Mouse (Mus musculus) thymus, postnatal 10 days (tissue): ENCODE results near the gene Acp4.
"Not testable (repeated sequence)": the region's sequence is repeated elsewhere in the genome, so short reads cannot be mapped to it uniquely, and the experiment has no call there.

Experiments
- DNase-seq, 2 experiments: peaks; one replicate each; pipeline ENCODE4 v3.0.0; 2021; ENCODE audit warnings: low spot score in 2 of 2

Gene Acp4

DNA sequence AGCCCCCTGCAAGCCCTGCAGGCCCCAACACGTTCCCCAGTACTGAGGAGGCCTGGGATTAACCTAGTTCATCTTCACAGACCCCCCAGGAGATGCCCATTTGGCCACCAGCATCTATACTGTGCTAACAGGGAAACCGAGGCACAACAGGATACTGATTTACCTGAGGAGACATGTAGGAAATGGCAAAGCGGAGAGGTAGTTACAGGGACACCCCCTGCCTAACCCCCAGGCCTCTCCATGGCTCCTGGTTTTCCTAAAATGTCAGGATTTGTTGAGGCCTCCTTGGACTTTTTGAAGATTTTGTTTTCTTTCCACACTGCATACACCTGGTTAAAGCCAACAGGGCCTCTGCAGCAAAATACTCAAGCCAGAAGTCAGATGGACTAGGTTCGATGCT is at the start of gene Acp4:
TSS of gene Acp4 (minus strand) at position 101 of the 400 bp plus-strand sequence.
- DNase-seq: no peak

DNA sequence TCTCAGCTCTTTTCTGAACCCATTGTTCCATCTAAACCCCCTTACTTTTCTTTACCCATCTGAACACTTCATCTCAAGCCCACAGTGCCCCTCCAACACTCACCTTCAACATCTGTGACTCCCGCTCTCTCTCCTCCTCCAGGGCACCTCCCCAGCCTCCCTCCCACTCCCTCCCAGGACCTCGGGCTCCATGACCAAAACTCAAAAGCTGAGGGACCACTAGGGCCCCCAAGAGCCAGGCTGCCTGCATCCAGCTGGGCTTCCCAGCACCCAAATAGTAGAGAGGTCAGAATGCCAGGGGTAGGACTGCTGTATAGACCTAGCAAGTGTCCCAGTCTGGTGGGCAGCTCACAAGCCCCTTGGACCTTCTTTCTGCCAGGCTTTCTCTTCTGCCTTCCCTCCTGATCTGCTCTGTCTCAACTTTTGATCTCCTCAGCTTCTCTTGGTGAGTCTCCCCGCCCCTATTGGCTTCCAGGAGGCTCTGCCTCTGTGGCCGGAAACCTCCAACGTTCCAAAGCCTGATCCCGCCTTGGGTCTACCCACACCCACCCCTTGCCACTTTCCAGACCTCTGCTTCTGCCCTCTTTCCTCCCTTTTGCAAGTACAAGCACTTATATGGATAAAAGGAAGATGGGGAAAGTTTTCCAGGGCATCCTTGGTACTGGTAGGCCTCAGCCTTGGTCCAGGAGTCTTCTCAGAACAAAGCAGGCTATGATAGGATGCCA is 49.5 kb upstream of the Acp4 start, which contains the start of gene Clec11a:
TSS of gene Clec11a (minus strand) at position 387 of the 725 bp plus-strand sequence.
- DNase-seq: no peak

DNA sequence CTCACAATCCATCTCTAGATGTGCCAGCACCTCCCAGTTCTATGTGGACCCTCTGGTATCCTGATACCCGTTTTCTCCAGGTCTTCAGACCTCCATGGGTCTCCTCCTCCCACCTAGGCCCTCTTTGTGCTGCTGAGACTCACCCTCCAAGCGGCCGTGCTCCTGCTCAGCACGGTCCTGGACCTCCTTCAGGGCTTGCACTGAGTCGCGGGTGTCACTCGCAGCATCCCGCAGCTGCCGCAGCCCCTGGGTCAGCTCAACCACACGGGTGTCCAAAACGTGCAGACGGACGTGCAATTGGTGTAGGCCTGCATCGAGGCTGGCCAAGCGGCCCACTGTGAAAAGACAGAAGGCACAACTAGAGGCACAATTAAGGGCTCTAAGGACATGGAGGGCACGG is 48.5 kb upstream of the Acp4 start:
- no peak for DNase-seq

DNA sequence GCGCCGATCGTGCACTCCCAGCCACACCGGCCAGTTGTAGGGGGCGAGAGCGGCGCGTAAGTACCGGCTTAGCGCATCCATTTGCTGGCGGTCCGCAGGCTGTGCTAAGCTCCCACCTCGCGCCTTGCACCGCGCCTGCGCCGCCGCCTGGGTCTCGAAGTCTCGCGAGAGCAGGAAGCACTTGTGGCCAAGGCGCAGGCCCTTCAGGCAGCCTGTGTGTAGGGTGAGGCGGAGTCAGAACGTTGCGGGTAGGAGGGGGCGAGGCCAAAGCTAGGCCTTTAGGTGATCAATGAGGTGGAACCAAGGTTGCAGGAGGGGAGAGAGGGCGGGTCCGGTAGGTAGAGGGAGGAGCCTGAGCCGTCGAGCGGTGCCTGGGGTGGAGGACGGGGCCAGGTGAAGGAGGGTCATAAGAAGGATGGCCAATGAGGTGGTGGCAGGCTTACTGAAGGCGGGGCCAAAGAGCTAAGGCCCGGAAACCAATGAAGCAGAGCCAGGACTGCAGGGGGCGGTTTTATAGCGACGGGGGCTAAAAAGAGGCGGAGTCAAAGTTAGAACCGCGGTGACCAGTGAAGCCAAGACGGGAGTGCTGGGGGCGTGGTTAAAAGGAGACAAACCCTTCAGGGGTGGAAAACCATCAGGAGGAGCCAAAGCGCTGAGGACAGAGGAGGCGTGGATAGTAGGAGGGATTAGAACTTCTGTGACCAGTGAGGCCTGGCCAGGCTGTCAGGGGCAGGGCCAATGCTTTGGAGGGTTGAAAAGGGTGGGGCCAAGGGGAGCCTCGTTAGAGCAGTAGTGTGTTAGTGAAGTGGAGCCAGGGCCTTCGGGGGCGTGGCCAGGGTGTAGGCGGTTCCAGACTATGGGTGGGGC is 47.8 kb upstream of the Acp4 start:
- DNase-seq: peak; percentile 93 to 94

DNA sequence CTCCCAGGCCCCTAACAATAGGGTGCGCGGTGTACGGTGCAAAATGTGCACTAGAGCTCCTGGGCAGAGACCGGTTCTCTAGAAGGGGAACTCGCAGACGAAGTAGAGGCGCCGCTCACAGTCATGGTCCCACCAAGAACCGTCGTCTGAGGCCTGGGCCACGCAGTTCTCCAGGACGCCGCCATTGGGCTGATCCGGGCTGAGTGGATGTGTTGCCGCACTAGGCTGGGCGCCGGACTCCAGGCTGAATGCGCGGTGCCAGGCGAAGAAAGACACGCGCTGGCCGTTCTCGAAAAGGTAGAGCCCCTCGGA is 47.2 kb upstream of the Acp4 start:
- no peak for DNase-seq

DNA sequence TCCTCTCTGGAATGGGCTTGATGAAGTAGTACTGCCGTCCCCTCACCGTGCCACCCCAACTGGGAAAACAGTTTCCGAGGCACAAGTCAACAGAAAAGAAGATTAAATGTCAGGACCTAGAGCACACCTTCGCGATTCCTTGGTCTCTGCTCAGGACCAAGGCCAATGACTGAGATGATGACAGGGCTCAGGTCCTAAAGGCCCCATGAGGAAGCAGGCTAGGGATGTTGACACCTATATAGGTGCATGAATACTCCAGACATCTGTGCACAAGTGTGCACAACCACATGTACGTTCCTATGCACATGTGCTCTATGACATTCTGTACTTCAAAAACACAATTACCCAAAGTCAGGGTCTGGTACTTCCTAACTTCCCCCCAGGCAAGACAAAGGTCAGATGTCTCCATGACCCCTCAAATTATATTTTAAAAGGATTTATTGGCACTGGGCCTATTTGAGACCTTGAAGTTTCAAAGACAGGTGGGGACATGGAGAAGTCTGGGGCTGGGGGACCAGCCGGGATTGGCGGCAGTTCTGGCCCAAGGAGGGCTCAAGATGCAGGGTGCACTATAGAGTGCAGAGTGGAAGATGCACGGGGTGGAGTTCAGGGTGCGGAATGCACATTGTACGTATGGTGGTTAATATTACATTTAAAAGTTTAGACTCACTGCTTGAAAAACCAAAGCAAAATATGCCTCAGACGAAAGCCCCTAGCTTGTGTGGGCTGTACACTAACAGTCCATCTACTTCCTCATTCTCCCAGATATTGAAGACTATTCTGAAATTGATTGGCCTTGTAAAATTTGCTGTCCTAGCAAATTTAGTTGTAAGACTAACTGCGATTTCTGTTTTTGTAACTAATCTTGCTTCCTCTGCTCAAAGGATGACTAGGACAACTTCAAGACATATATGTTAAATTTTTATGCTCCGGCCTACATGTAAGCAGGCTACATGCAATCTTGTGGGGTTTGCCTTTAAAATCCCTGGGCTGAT is 46.5 kb upstream of the Acp4 start:
- DNase-seq: no peak

DNA sequence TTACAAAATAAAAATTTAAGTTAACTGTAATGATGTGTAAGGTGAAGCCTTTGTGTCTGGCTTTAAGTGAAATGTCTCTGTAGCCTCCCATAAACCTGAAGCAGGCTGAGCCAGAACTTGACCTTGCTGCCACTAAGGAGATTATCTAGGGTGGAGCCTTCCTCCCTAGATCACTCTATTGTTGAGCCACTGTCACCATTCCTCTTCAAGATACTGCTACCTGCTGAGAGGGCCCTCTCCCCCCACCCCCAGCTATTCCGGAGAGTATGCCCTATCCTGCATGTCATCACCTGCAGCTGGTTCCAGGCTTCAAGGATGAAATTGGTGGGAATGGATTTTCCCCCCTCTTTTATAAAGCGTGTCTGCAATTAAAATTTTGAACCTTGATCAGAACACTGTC is 40.3 kb upstream of the Acp4 start:
- DNase-seq: not testable (repeated sequence)

DNA sequence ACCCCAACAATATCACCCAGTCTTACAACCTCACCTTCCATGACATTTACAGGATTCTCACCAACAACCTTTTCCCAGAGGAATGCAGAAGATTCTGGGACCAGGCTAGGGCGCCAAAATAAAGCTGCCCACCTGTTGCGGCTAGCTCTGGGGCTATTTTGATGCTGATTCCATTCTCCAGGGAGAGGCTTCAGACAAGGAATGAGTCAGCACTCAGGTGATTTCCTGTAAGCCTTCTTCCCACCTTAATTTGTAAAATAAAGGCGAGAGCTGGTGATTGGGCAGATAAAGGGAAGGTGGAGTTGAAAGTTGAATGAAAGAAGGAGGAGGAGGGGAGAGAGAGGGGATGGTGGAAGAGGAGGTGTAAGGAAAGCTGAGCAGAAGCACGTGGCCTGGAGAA is 34.2 kb upstream of the Acp4 start:
- no peak for DNase-seq

DNA sequence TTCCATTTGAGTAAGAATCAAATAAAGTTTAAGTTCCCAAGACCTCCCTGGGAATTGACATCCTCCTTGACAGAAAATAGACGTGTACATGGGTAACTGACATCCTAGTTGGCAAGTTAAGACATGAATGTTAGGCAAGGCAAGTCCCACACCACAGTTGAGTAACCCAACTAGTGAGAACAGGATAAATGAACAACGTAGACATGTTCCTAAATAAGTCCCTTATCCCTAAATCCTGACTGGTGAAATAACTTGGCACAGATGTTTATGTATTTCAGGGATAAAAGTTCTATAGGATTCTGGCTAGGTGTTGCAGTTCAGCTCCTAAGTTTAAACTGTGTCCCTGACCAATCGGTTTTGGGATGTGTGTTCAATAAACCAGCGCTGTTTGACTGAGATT is 33.8 kb upstream of the Acp4 start:
- no peak for DNase-seq

DNA sequence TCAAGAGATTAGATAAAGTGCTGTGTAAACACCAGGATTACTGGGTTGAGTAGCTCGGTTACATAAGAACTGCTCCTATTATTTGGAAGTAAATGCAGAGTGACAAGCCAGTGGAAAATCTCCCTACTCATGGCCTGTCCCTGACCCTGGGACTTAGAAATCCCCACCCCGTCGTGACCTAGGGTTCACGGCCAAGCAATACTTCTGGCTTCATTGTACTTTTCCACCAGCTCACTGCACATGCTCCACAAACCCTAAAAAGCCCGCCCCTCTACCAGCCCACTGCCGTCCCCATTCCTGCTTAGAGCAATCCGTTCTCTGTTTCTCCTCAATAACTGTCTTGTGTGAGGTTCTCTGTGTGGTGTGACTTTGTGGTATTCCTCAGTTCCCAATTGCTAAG is 30.6 kb upstream of the Acp4 start:
- DNase-seq: no peak

DNA sequence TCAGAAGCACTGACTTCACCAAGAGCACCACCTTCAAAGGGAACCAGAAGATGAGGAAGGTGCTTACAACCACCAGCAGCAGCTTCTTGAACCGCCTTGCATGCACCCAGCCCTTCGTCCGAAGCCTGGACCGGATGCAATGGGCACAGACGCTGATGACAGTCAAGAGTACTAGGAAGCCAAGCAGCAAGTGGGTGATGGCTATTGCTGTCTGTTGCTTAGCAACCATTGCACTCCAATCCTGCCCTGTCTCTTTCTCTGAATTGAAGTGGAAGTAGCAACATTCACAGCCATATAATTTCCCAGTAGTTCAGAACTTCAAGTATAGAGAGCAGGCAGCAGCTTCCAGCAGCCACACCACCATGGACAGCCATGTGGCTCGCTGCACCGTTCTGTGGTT is 24.4 kb upstream of the Acp4 start:
- no peak for DNase-seq

DNA sequence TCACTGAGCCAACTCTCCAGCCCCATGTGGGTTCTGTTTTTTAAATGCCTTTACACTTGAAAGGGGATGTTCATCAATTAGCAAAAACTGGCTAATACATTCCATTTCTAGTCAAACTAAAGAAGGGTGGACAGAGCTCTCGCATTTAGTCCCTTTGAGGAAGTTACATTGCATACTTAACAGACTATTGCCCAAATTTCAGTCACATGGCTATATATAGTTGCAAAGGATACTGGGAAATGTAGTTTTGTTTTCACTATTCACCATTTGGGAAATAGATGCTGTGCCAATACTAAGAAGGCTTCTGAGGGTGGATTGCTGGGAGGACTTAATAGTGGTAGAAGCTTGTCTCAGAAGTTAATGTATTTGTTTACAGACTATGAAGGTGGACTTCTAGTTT is 23.8 kb upstream of the Acp4 start:
- DNase-seq: no peak

DNA sequence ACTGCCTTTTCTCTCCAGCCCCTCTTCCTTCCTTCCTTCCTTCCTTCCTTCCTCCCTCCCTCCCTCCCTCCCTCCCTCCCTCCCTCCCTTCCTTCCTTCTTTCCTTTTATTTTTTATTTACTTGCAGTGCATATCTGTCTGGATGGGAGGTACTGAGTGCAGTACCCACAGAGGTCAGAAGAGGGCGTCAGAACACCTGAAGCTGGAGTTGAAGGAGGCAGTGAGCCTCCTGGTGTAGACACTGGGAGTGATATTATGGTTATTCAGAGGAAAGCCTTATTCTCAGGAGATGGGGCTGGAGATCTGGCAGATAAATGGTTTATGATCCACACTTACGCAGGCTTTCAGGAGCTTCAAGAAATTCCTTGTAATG is 20.1 kb upstream of the Acp4 start:
- no peak for DNase-seq

DNA sequence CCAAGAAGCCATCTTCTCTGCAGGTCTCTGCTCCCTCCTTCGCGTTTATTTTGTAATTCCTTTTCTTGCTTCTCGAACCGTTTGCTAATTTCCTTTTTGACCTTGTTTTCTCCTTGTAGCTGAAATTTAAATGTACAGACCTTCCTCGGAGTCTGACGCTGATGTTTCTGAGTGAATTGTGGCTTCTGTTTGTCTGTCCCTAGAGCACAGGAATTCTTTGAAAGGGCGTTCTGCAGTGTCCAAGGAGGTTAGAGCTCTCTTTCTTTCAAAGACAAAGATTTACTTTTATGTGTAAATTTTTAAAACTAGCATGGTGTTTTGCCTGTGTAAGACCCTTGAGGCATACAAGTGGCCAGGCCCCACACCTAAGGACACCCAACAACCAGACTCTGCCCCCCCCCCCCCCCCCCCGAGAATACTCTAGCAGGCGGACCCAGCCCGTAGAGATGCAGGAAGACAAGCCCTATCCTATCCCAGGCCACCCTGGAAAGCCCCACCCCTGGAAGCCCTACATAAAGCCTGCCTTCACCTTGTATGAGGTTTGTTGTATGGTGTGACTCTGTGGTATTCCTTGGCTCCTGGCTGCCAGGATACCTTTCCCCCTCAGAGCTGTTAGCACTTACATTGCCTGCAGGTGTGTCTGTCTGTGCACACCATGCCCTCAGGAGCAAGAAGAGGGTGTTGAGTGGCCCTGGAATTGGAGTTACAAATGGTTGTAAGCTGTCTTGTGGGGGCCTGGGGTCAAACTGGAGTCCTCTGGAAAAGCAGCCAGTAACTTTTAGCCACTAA is 19.5 kb upstream of the Acp4 start:
- no peak for DNase-seq

DNA sequence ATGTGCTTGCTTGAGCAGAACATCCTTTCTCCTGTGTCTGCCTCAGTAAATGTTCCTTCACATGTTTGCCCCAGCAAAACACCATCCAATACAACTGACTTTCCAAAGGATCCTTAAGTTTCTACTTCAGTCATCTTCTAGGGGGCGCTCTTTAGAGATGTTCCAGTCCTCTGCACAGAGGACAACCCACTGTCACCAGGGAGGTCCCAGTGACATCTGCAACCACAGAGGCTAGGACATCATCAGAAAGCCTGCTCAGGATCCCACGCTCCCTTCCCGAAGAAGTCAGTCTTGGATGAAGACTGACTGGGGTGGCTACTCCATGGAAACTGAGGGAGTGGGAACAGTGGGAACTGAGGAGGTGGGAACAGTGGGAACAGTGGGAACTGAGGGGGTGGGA is 18.4 kb upstream of the Acp4 start:
- DNase-seq: no peak

DNA sequence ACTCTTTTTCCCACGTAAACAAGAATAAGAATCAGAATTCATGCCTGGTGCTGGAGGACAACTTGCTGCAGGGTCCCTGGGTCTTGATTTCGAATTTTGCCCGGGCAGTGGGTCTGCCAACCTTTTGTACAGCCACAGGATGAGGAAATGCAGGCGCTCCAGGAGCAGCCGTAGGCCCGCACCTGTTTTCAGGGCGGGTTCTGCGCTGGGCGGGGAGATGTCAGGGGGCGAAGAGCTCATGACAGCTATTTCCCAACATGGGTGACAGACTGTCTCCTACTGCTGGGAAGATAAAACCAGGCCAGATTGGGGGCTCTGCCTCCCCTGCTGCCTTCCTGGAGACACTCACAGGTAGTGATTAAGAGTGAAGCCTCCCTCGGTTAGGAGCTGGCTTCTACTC is 16.9 kb upstream of the Acp4 start:
- no peak for DNase-seq

DNA sequence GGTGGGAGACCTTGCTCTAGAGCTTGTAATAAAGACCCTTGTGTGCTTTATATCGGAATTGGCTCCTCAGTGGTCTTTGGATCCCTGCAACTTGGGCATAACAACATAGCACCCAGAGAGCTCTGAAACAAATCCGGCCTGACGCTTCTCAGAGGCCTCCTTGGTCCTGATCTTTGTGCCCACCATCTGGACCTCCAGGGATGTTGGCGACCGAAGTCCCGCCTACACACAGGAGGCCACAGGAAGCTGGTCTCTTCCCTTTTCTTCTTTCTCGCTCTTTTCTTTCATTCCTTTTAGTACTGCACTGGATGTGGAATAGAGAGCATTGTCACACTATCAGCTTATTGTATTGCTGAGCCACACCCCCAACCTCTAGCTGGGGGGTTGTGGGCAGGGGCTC is 16.3 kb upstream of the Acp4 start:
- no peak for DNase-seq

DNA sequence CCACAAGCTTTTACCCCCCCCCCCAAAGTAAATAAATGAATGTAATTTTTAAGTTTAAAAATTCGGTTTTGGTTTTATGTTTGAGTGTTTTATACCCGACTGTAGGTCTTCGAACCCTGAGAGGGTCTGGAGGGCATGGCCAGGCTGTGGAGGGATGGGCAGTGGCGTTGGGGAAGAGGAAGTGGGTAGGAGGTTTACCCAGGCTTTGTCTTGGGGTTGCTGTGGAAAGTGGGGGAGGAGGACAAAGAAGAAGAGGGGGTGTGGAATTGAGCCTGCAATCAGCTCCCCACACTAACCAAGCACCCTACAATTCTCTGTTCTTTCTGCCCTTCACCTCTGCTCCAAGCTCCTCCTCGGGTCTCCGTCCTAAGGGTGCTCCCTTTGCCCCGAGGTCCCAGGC is 15.4 kb upstream of the Acp4 start:
- no peak for DNase-seq

DNA sequence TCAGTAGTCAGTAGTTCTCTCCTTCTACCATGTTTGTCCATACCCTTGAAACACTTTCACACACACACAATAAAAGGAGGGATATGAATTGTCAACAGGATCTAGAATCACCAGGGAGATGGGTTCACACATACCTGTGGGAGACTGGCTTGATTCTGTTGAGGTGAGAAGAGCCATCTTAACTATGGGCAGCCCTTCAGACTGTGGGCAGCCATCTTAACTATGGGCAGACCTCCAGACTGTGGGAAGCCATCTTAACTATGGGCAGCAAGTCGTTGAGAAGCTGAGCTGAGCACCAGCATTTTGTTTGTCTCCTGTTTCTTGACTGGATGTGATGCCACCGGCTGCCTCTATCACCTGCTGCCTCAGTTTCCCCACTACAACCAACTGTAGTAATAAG is 14.1 kb upstream of the Acp4 start:
- no peak for DNase-seq

DNA sequence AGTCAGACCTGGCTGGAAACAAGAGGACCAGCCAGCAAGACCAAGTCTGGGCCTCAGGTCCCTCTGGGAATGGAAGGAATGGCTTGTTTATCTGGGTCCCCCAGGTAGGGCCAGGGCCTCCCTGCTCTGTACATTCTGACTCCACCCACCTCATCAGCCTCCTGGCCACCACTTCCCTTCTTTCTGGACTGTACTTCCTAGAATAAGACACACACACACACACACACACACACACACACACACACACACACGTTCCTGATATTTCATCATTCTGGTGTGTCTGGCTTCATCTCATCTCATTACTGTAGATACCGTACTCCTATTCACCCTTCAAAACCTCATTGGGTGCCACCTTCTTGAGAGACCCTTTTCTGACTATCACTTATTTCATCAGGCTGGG is 12.2 kb upstream of the Acp4 start:
- no peak for DNase-seq

DNA sequence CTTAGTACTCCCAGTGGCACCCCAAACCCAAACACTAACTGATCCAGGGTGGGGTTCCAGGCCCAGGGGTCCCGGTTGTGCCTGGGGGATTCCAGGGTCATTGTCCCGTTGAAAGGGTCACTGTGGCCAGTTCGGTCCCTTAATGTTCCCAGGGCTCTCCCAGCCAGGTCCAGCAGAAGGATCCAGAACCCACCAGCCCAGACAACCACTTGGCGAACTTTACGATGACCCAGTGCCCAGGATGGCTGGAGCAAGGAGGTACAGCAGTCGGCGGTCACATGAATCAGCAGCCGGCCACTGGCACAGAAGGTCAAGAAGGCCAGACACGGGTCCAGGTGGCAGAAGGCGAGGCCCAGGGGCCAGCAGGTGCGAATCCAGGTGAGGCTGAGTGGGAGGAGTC is 10.9 kb upstream of the Acp4 start:
- no peak for DNase-seq
